Mouse (Mus musculus) embryonic fibroblast, embryonic 13.5 days (primary cell): ENCODE data around the gene Pcsk6. TPM values are rescaled to one million over a fixed set of nuclear protein-coding genes. Genes with fewer than 3 reads are reported as not detected.

Experiments used
- H3K27ac ChIP-seq: 2 replicates; pipeline ENCODE4 v1.5.1; 2012; ENCODE audit warnings: low read length, control low read depth, inconsistent platforms; ENCODE audit not compliant: insufficient read depth
- H3K4me1 ChIP-seq: 2 replicates; pipeline ENCODE4 v1.6.1; 2011; ENCODE audit warnings: low read length; ENCODE audit not compliant: control insufficient read depth, insufficient read depth
- H3K4me3 ChIP-seq: 2 replicates; pipeline ENCODE4 v1.5.1; 2011; ENCODE audit warnings: mild to moderate bottlenecking, control low read depth, low read length; ENCODE audit not compliant: insufficient read depth
- CTCF ChIP-seq: IDR thresholded peaks from 2 replicates; pipeline ENCODE4 v1.5.1; 2011; ENCODE audit warnings: mild to moderate bottlenecking, control low read depth, low read length, moderate library complexity, borderline replicate concordance; ENCODE audit not compliant: insufficient read depth
- POLR2A ChIP-seq: IDR thresholded peaks from 2 replicates; pipeline ENCODE4 v1.6.1; 2011; ENCODE audit warnings: low read depth, mild to moderate bottlenecking, control low read depth, low read length, moderate library complexity
- polyA plus RNA-seq: library from polyadenylated mRNA; stranded (reverse); fragments of >200 nt; gene quantifications from 2 replicates; pipeline ENCODE4 v1.2.4, GENCODE M21; 2011; ENCODE audit warnings: low read depth; ENCODE audit not compliant: missing spikeins, insufficient read length

The Pcsk6 gene
- polyA plus RNA-seq, 1 experiment = 19.2 TPM

DNA sequence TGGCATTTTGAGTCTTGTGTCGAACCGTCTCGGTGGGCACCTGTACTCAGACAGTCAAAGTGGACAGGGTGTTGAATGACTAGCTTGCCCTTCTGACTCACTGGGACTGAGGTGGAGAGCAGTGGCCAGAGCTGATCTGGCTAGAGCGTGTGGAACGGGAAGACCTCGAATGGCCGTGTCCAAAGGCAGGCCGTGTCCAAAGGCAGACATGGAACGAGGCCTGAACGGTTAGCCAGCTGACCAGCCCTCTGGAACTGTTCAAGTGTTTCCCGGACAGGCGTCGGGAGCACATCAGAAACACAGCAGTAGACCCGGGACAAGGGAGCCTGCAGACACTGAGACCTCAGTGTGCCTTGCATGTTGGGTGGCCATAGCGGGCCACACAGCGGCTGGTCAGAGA, 7.6 kb downstream of the Pcsk6 start:
- no peak for TF ChIP-seq POLR2A
- no peak for TF ChIP-seq CTCF
- Histone ChIP-seq H3K4me3 (no peak overlapping the region), H3K27ac (no peak overlapping the region), H3K4me1 (no peaks in the 10 kb centered on the region)

DNA sequence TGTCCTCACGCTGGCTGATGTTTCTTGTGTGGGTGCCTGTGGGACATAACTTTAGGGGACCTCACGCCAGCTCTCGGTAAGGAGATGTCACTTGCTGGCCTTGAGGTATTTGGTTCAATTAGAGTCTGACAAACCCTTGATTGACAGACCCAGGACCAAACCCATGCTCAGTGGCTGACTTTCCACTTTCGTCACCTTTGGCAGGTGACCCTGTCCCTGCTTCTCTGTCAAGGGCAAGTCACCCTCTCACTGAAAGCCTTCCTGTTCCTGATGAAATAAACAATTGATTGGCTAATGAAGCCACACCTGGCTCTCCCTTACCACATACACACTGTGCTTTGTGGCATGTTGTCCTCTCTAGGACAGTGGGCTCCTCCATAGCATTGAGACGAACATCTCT, 8.3 kb downstream of the Pcsk6 start:
- H3K4me3 ChIP-seq = no peak overlapping the region
- no peak overlapping the region for H3K27ac ChIP-seq
- no peaks in the 10 kb centered on the region for H3K4me1 ChIP-seq
- TF ChIP-seq POLR2A (no peak), CTCF (no peak)

GRCm38 (mm10) chr7:65870227-65870626, 8.7 kb downstream of the Pcsk6 start:
- Histone ChIP-seq H3K4me1 (no peaks in the 10 kb centered on the region), H3K27ac (no peak overlapping the region), H3K4me3 (no peak overlapping the region)
- TF ChIP-seq CTCF (no peak), POLR2A (no peak)

GRCm38 (mm10) chr7:65870928-65871580, 9.5 kb downstream of the Pcsk6 start:
- TF ChIP-seq POLR2A (no peak), CTCF (no peak)
- H3K27ac ChIP-seq = no peak overlapping the region
- no peaks in the 10 kb centered on the region for H3K4me1 ChIP-seq
- H3K4me3 ChIP-seq = no peak overlapping the region

DNA sequence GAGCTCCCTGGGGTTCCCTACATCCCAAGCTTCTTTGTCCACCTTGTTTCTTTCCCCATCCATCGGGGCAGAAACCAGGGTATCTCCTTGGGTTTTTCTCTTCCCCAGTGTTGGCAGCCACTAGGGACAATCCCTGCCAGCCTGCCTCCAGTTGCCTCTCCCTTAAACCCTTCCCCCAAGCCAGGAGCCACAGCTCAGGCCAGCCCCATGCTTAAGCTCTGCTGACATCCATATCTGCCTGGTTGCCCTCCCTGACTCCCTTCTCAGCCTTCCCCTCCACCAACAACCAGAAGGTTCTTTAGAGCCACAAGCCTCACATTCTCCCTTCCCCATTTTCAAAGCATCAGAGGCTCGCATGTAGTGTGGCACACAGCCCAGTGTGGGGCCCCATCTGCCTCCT, 10.3 kb downstream of the Pcsk6 start:
- Histone ChIP-seq H3K4me1 (no peaks in the 10 kb centered on the region), H3K27ac (no peak overlapping the region), H3K4me3 (no peak overlapping the region)
- TF ChIP-seq POLR2A (no peak), CTCF (no peak)

GRCm38 (mm10) chr7:65873176-65873845, 11.8 kb downstream of the Pcsk6 start:
- Histone ChIP-seq H3K4me3 (no peak overlapping the region), H3K27ac (no peak overlapping the region)
- TF ChIP-seq POLR2A (no peak), CTCF (no peak)

GRCm38 (mm10) chr7:65873902-65874301, 12.4 kb downstream of the Pcsk6 start:
- Histone ChIP-seq H3K4me1 (no peaks in the 10 kb centered on the region), H3K4me3 (no peak overlapping the region), H3K27ac (no peak overlapping the region)
- TF ChIP-seq CTCF = no peak

More at GRCm38 (mm10) chr7:65873176-65873845, 11.8 kb downstream of the Pcsk6 start:
- no peaks in the 10 kb centered on the region for H3K4me1 ChIP-seq

DNA sequence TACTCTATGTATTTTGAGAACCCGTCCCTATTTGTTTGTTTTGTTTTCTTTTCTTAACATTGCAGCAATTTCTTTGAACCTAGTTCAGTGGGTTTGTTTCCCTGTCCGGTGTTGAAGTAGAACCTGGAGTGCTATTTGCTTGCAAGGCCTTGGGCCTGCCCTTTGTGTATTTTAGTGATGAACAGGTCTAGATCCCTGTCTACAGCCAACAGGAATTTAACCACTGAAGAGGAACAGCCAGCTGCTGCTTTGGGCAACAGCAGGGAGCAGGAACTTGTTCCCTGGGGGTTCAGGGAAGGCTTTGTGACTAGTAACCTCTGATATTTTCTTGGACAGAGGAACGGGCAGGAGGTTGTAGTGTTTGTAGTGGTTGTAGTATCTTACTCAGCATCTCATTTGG, 15.1 kb downstream of the Pcsk6 start:
- Histone ChIP-seq H3K4me1 (no peaks in the 10 kb centered on the region), H3K4me3 (no peak overlapping the region), H3K27ac (no peak overlapping the region)
- TF ChIP-seq POLR2A (no peak), CTCF (no peak)

DNA sequence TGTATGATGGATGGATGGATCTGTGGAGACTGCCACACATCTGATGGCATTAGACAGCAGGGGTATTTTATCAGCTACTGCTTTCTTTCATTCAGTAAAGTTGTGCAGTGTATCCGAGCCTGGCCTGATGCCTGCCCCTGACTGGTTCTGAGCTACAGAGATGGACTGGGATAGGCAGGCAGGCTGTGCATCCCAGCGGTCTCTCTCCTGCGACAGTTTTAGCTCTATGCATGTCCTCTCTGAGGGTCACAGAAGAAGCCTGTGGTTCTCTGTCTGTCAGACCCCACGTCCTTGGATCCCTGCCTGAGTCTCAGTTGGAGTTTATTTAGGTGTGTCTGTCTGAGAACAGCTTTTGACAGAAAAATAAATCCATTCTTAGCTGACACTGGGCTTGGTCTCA, 16.7 kb downstream of the Pcsk6 start:
- H3K4me1 ChIP-seq = no peaks in the 10 kb centered on the region
- no peak overlapping the region for H3K4me3 ChIP-seq
- TF ChIP-seq POLR2A = no peak
- no peak for TF ChIP-seq CTCF
- H3K27ac ChIP-seq = no peak overlapping the region

DNA sequence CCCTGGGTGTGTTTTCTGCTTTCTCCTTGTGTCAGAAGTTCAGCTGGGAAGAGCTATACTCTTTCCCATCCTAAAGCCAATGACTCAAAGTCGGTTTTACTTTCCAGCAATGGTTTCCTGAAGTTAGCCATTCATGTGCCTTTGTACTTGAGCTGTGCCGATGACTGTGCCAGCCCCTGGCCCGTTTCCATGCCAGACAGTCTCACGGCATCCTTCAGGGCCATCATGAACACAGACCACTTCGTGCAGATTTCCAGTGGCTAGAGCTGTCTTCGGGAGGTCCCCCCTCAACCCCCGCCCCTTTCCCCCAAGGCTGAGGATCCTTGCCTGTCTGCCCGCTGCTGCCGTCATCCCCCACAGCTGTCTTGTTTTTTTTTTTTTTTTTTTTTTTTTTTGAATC, 17.8 kb downstream of the Pcsk6 start:
- Histone ChIP-seq H3K4me1 (no peaks in the 10 kb centered on the region), H3K27ac (no peak overlapping the region), H3K4me3 (no peak overlapping the region)
- TF ChIP-seq CTCF (no peak), POLR2A (no peak)
